Mouse (Mus musculus): Measurements from ENCODE around the gene B3galnt2. TPM values are rescaled to one million over a fixed set of nuclear protein-coding genes. Genes with fewer than 3 reads are reported as not detected.
A peak's percentile ranks its signal among the peaks of the same experiment; 100 is the strongest.
"Not testable (repeated sequence)": the region's sequence is repeated elsewhere in the genome, so short reads cannot be mapped to it uniquely, and the experiment has no call there.

Gene B3galnt2
- total and polyA plus RNA-seq, 2 experiments from 2014 or later: 8.6 to 31.1 TPM

GRCm38 (mm10) chr13:14018852-14019251, 64.6 kb downstream of the B3galnt2 start:
- H3K27me3 ChIP-seq (ENCODE audit: control insufficient read depth, insufficient read depth, low read length): no peaks in the 10 kb centered on the region
- no peak overlapping the region for H3K9ac ChIP-seq (replicated peaks; ENCODE audit: low read depth, low read length)
- no peak for TF ChIP-seq EP300 (IDR thresholded peaks at IDR 0.05; ENCODE audit: low read depth)
- TF ChIP-seq CTCF (IDR thresholded peaks at IDR 0.05; ENCODE audit: low read depth): no peak
- no peak for DNase-seq (ENCODE audit: low spot score)
- H3K36me3 ChIP-seq (replicated peaks; ENCODE audit: control insufficient read depth, insufficient read depth, low read length): peaks cover 19% of the 10 kb centered on the region
- no peak overlapping the region for H3K4me2 ChIP-seq (ENCODE audit: low read depth, low read length)
- H3K27ac ChIP-seq (ENCODE audit: low read depth): no peak overlapping the region
- 87% methylated on average over 3 of the region's 3 CpGs for WGBS
- no peak for ATAC-seq (ENCODE audit: insufficient read depth, low read depth)
- H3K9me3 ChIP-seq (replicated peaks; ENCODE audit: control insufficient read depth, low read length): no peaks in the 10 kb centered on the region
- no peak overlapping the region for H3K4me3 ChIP-seq (ENCODE audit: low read depth, low read length)
- H3K4me1 ChIP-seq (ENCODE audit: control insufficient read depth, insufficient read depth): no peaks in the 10 kb centered on the region

- H3K4me1 ChIP-seq (ENCODE audit: control insufficient read depth, insufficient read depth); H3K4me3 ChIP-seq (ENCODE audit: low read depth, low read length); ATAC-seq (ENCODE audit: insufficient read depth, low read depth); H3K27ac ChIP-seq (ENCODE audit: low read depth); H3K27me3 ChIP-seq (ENCODE audit: control insufficient read depth, insufficient read depth, low read length); H3K9ac ChIP-seq (replicated peaks; ENCODE audit: low read depth, low read length); DNase-seq (ENCODE audit: low spot score); H3K4me2 ChIP-seq (ENCODE audit: low read depth, low read length); H3K9me3 ChIP-seq (replicated peaks; ENCODE audit: control insufficient read depth, low read length): not testable (repeated sequence)
- WGBS: 46% methylated on average over 9 of the region's 12 CpGs
- peaks cover 17% of the 10 kb centered on the region for H3K36me3 ChIP-seq (replicated peaks; ENCODE audit: control insufficient read depth, insufficient read depth, low read length)
These were observed 67.1 kb downstream of the B3galnt2 start for GRCm38 (mm10) chr13:14021417-14021816.

GRCm38 (mm10) chr13:14025554-14025953, 71.3 kb downstream of the B3galnt2 start:
- H3K36me3 ChIP-seq (replicated peaks; ENCODE audit: control insufficient read depth, insufficient read depth, low read length): peaks cover 29% of the 10 kb centered on the region
- TF ChIP-seq EP300 (IDR thresholded peaks at IDR 0.05; ENCODE audit: low read depth): no peak
- ATAC-seq (ENCODE audit: insufficient read depth, low read depth) (no peak), DNase-seq (ENCODE audit: low spot score) (no peak)
- H3K4me2 ChIP-seq (ENCODE audit: low read depth, low read length): no peak overlapping the region
- no peak overlapping the region for H3K4me3 ChIP-seq (ENCODE audit: low read depth, low read length)
- H3K9ac ChIP-seq (replicated peaks; ENCODE audit: low read depth, low read length): no peak overlapping the region
- no peaks in the 10 kb centered on the region for H3K9me3 ChIP-seq (replicated peaks; ENCODE audit: control insufficient read depth, low read length)
- 88% methylated on average over 6 of the region's 6 CpGs for WGBS
- H3K4me1 ChIP-seq (ENCODE audit: control insufficient read depth, insufficient read depth): no peaks in the 10 kb centered on the region
- H3K27ac ChIP-seq (ENCODE audit: low read depth): no peak overlapping the region
- no peaks in the 10 kb centered on the region for H3K27me3 ChIP-seq (ENCODE audit: control insufficient read depth, insufficient read depth, low read length)

- DNase-seq (ENCODE audit: low spot score) (no peak), ATAC-seq (ENCODE audit: insufficient read depth, low read depth) (no peak)
- peaks cover 29% of the 10 kb centered on the region for H3K36me3 ChIP-seq (replicated peaks; ENCODE audit: control insufficient read depth, insufficient read depth, low read length)
- no peak overlapping the region for H3K27ac ChIP-seq (ENCODE audit: low read depth)
- H3K4me1 ChIP-seq (ENCODE audit: control insufficient read depth, insufficient read depth): no peaks in the 10 kb centered on the region
- H3K9me3 ChIP-seq (replicated peaks; ENCODE audit: control insufficient read depth, low read length): no peaks in the 10 kb centered on the region
- TF ChIP-seq CTCF (IDR thresholded peaks at IDR 0.05; ENCODE audit: low read depth): no peak
- TF ChIP-seq EP300 (IDR thresholded peaks at IDR 0.05; ENCODE audit: low read depth): no peak
- WGBS: 95% methylated on average over 6 of the region's 6 CpGs
- no peak overlapping the region for H3K9ac ChIP-seq (replicated peaks; ENCODE audit: low read depth, low read length)
- no peak overlapping the region for H3K4me3 ChIP-seq (ENCODE audit: low read depth, low read length)
- H3K4me2 ChIP-seq (ENCODE audit: low read depth, low read length): no peak overlapping the region
- H3K27me3 ChIP-seq (ENCODE audit: control insufficient read depth, insufficient read depth, low read length): no peaks in the 10 kb centered on the region
These were observed 72.0 kb downstream of the B3galnt2 start for GRCm38 (mm10) chr13:14026154-14026820.

GRCm38 (mm10) chr13:14033309-14034072, 79.2 kb downstream of the B3galnt2 start:
- TF ChIP-seq CTCF (IDR thresholded peaks at IDR 0.05; ENCODE audit: low read depth) (no peak), EP300 (IDR thresholded peaks at IDR 0.05; ENCODE audit: low read depth) (no peak)
- no peaks in the 10 kb centered on the region for H3K27me3 ChIP-seq (ENCODE audit: control insufficient read depth, insufficient read depth, low read length)
- H3K27ac ChIP-seq (ENCODE audit: low read depth): 0 out of 2 replicates have a peak overlapping the region, but pooled peaks have one; percentile 20
- ATAC-seq (ENCODE audit: insufficient read depth, low read depth): no peak
- no peak overlapping the region for H3K4me3 ChIP-seq (ENCODE audit: low read depth, low read length)
- H3K4me2 ChIP-seq (ENCODE audit: low read depth, low read length): no peak overlapping the region
- 73% methylated on average over 5 of the region's 5 CpGs for WGBS
- H3K36me3 ChIP-seq (replicated peaks; ENCODE audit: control insufficient read depth, insufficient read depth, low read length): peaks cover 5% of the 10 kb centered on the region; the same call in 1 of the 2 replicates
- DNase-seq (ENCODE audit: low spot score): no peak
- no peak overlapping the region for H3K9ac ChIP-seq (replicated peaks; ENCODE audit: low read depth, low read length)
- H3K4me1 ChIP-seq (ENCODE audit: control insufficient read depth, insufficient read depth): peaks cover 13% of the 10 kb centered on the region
- no peaks in the 10 kb centered on the region for H3K9me3 ChIP-seq (replicated peaks; ENCODE audit: control insufficient read depth, low read length)

GRCm38 (mm10) chr13:14034073-14034348, 79.7 kb downstream of the B3galnt2 start:
- TF ChIP-seq EP300 (IDR thresholded peaks at IDR 0.05; ENCODE audit: low read depth): no peak
- no peak for TF ChIP-seq CTCF (IDR thresholded peaks at IDR 0.05; ENCODE audit: low read depth)
- peak overlapping the region; percentile 20; the same call in 1 of the 2 replicates for H3K27ac ChIP-seq (ENCODE audit: low read depth)
- H3K27me3 ChIP-seq (ENCODE audit: control insufficient read depth, insufficient read depth, low read length): no peaks in the 10 kb centered on the region
- H3K9ac ChIP-seq (replicated peaks; ENCODE audit: low read depth, low read length): no peak overlapping the region
- DNase-seq (ENCODE audit: low spot score) (no peak), ATAC-seq (ENCODE audit: insufficient read depth, low read depth) (no peak)
- no peak overlapping the region for H3K4me3 ChIP-seq (ENCODE audit: low read depth, low read length)
- peaks cover 18% of the 10 kb centered on the region for H3K4me1 ChIP-seq (ENCODE audit: control insufficient read depth, insufficient read depth)
- no peak overlapping the region for H3K4me2 ChIP-seq (ENCODE audit: low read depth, low read length)
- peaks cover 2% of the 10 kb centered on the region; the same call in 1 of the 2 replicates for H3K36me3 ChIP-seq (replicated peaks; ENCODE audit: control insufficient read depth, insufficient read depth, low read length)
- no peaks in the 10 kb centered on the region for H3K9me3 ChIP-seq (replicated peaks; ENCODE audit: control insufficient read depth, low read length)

- not testable (repeated sequence) for H3K4me3 ChIP-seq (ENCODE audit: low read depth, low read length); H3K9me3 ChIP-seq (replicated peaks; ENCODE audit: control insufficient read depth, low read length); H3K9ac ChIP-seq (replicated peaks; ENCODE audit: low read depth, low read length); H3K27me3 ChIP-seq (ENCODE audit: control insufficient read depth, insufficient read depth, low read length); DNase-seq (ENCODE audit: low spot score); H3K27ac ChIP-seq (ENCODE audit: low read depth); H3K36me3 ChIP-seq (replicated peaks; ENCODE audit: control insufficient read depth, insufficient read depth, low read length); ATAC-seq (ENCODE audit: insufficient read depth, low read depth); H3K4me2 ChIP-seq (ENCODE audit: low read depth, low read length)
- 89% methylated on average over 3 of the region's 3 CpGs for WGBS
- H3K4me1 ChIP-seq (ENCODE audit: control insufficient read depth, insufficient read depth): peaks cover 18% of the 10 kb centered on the region
These were observed 81.1 kb downstream of the B3galnt2 start for GRCm38 (mm10) chr13:14035352-14035751.
